Comparison of ENCODE assay signal across 8 mouse cellular contexts in genomic region chr3:68494296-68495095, GRCm38 (mm10).
A peak's percentile ranks its signal among the peaks of the same experiment; 100 is the strongest.
DNase-seq lines count a peak whose midpoint lies in the region; ATAC-seq lines count a peak whose summit lies in the region.

No protein-coding gene starts in this region.

- ATAC-seq in neural tube, embryonic 11.5 days (ENCODE audit: insufficient read depth, low FRiP score, low TSS enrichment): peak; percentile 52
- peak; percentile 22 for ATAC-seq in embryonic facial prominence, embryonic 15.5 days (ENCODE audit: insufficient number of reproducible peaks, low FRiP score, low TSS enrichment, low read depth)
- ATAC-seq in heart, embryonic 16.5 days (replicated peaks; ENCODE audit: extremely low read depth, insufficient read depth, low FRiP score): peak; percentile 10
- ATAC-seq in limb, embryonic 12.5 days (ENCODE audit: insufficient number of reproducible peaks, insufficient read depth, low FRiP score, low TSS enrichment, low read depth): peak; percentile 30
- peak; percentile 48 for ATAC-seq in midbrain, embryonic 14.5 days (ENCODE audit: low FRiP score, low TSS enrichment)

- H3K27me3 ChIP-seq in neural tube, embryonic 11.5 days (ENCODE audit: control insufficient read depth, insufficient read depth, low read length): no peaks in the 10 kb centered on the region
- no peaks in the 10 kb centered on the region for H3K27me3 ChIP-seq in embryonic facial prominence, embryonic 15.5 days
- no peaks in the 10 kb centered on the region for H3K27me3 ChIP-seq in heart, embryonic 16.5 days (ENCODE audit: control insufficient read depth, insufficient read depth, low read length)
- H3K27me3 ChIP-seq in limb, embryonic 12.5 days: peaks cover 22% of the 10 kb centered on the region
- H3K27me3 ChIP-seq in midbrain, embryonic 14.5 days (ENCODE audit: control insufficient read depth, insufficient read depth, low read length): peaks cover 11% of the 10 kb centered on the region; the same call in 1 of the 2 replicates

- peak overlapping the region; percentile 81 for H3K9ac ChIP-seq in neural tube, embryonic 11.5 days (ENCODE audit: low read length)
- peak overlapping the region; percentile 39 for H3K9ac ChIP-seq in embryonic facial prominence, embryonic 15.5 days
- H3K9ac ChIP-seq in heart, embryonic 16.5 days (ENCODE audit: low read length): peak overlapping the region; percentile 97
- H3K9ac ChIP-seq in limb, embryonic 12.5 days (replicated peaks): peak overlapping the region; percentile 81
- H3K9ac ChIP-seq in midbrain, embryonic 14.5 days (replicated peaks; ENCODE audit: low read length): peak overlapping the region; percentile 60

- H3K36me3 ChIP-seq in neural tube, embryonic 11.5 days (ENCODE audit: control insufficient read depth, insufficient read depth, low read length): no peaks in the 10 kb centered on the region
- H3K36me3 ChIP-seq in embryonic facial prominence, embryonic 15.5 days: no peaks in the 10 kb centered on the region
- no peaks in the 10 kb centered on the region for H3K36me3 ChIP-seq in heart, embryonic 16.5 days (ENCODE audit: control insufficient read depth, insufficient read depth)
- no peaks in the 10 kb centered on the region for H3K36me3 ChIP-seq in limb, embryonic 12.5 days
- H3K36me3 ChIP-seq in midbrain, embryonic 14.5 days (ENCODE audit: control insufficient read depth, insufficient read depth, low read length): no peaks in the 10 kb centered on the region

- peak overlapping the region; percentile 63 for H3K27ac ChIP-seq in neural tube, embryonic 11.5 days (ENCODE audit: low read depth, low read length)
- peak overlapping the region; percentile 87 for H3K27ac ChIP-seq in embryonic facial prominence, embryonic 15.5 days (replicated peaks)
- H3K27ac ChIP-seq in heart, embryonic 16.5 days (ENCODE audit: low read length): peak overlapping the region; percentile 99
- peak overlapping the region; percentile 78 for H3K27ac ChIP-seq in limb, embryonic 12.5 days
- peak overlapping the region; percentile 74 for H3K27ac ChIP-seq in midbrain, embryonic 14.5 days (replicated peaks; ENCODE audit: low read depth, low read length)

- 0% methylated on average over 59 of the region's 68 CpGs for WGBS in neural tube, embryonic 11.5 days
- under 1% methylated on average over 68 of the region's 68 CpGs for WGBS in embryonic facial prominence, embryonic 15.5 days
- under 1% methylated on average over 68 of the region's 68 CpGs for WGBS in heart, embryonic 16.5 days
- under 1% methylated on average over 68 of the region's 68 CpGs for WGBS in limb, embryonic 12.5 days
- under 1% methylated on average over 68 of the region's 68 CpGs for WGBS in midbrain, embryonic 14.5 days

- no peaks in the 10 kb centered on the region; the same call in 1 of the 2 replicates for H3K4me1 ChIP-seq in neural tube, embryonic 11.5 days (ENCODE audit: control insufficient read depth, insufficient read depth, low read length)
- H3K4me1 ChIP-seq in embryonic facial prominence, embryonic 15.5 days: peaks cover 29% of the 10 kb centered on the region
- H3K4me1 ChIP-seq in heart, embryonic 16.5 days (ENCODE audit: control insufficient read depth, insufficient read depth, low read length): peaks cover 32% of the 10 kb centered on the region
- peaks cover 38% of the 10 kb centered on the region for H3K4me1 ChIP-seq in limb, embryonic 12.5 days (replicated peaks)
- H3K4me1 ChIP-seq in midbrain, embryonic 14.5 days (ENCODE audit: control insufficient read depth, insufficient read depth, low read length): peaks cover 12% of the 10 kb centered on the region; the same call in 1 of the 2 replicates

- DNase-seq in neural tube, embryonic 11.5 days (ENCODE audit: low spot score): peak; percentile 73
- DNase-seq in neural tube, embryonic 10.5 days (ENCODE audit: extremely low spot score, low spot score): no peak
- peak; percentile 40 for DNase-seq in adrenal gland, postnatal 25 days
- peak; percentile 65 for DNase-seq in midbrain, embryonic 14.5 days
- no peak for DNase-seq in thymus, postnatal 36 days

- peak overlapping the region; percentile 70 for H3K4me3 ChIP-seq in neural tube, embryonic 11.5 days (ENCODE audit: low read depth, low read length)
- H3K4me3 ChIP-seq in embryonic facial prominence, embryonic 15.5 days (replicated peaks): peak overlapping the region; percentile 57
- peak overlapping the region; percentile 87 for H3K4me3 ChIP-seq in heart, embryonic 16.5 days (ENCODE audit: low read length)
- H3K4me3 ChIP-seq in limb, embryonic 12.5 days (replicated peaks): peak overlapping the region; percentile 74
- H3K4me3 ChIP-seq in midbrain, embryonic 14.5 days (replicated peaks; ENCODE audit: low read depth, low read length): peak overlapping the region; percentile 66

- H3K4me2 ChIP-seq in neural tube, embryonic 11.5 days (ENCODE audit: low read depth): peak overlapping the region; percentile 90
- peak overlapping the region; percentile 99 for H3K4me2 ChIP-seq in embryonic facial prominence, embryonic 15.5 days (replicated peaks)
- peak overlapping the region; percentile 97 for H3K4me2 ChIP-seq in heart, embryonic 16.5 days (ENCODE audit: low read depth, low read length)
- peak overlapping the region; percentile 98 for H3K4me2 ChIP-seq in limb, embryonic 12.5 days
- H3K4me2 ChIP-seq in midbrain, embryonic 14.5 days (ENCODE audit: low read length): peak overlapping the region; percentile 99

- H3K9me3 ChIP-seq in neural tube, embryonic 11.5 days (ENCODE audit: control insufficient read depth, low read length): no peaks in the 10 kb centered on the region
- no peaks in the 10 kb centered on the region for H3K9me3 ChIP-seq in embryonic facial prominence, embryonic 15.5 days (replicated peaks)
- no peaks in the 10 kb centered on the region for H3K9me3 ChIP-seq in heart, embryonic 16.5 days (replicated peaks; ENCODE audit: control insufficient read depth, low read length)
- H3K9me3 ChIP-seq in limb, embryonic 12.5 days: no peaks in the 10 kb centered on the region
- no peaks in the 10 kb centered on the region for H3K9me3 ChIP-seq in midbrain, embryonic 14.5 days (ENCODE audit: control insufficient read depth, low read length)

Comparison
In these comparisons a context has a peak if more than half of its experiments do, and no peak if none do; other contexts are left out.
1. DNase-seq: peak in neural tube, embryonic 11.5 days (single experiment), adrenal gland, postnatal 25 days (single experiment) and midbrain, embryonic 14.5 days (single experiment); none in neural tube, embryonic 10.5 days (single experiment) and thymus, postnatal 36 days (0 of 2).
2. H3K9ac ChIP-seq: peak in every context shown above with its lines; median percentile 97 in heart, embryonic 16.5 days; 81 in neural tube, embryonic 11.5 days; 81 in limb, embryonic 12.5 days; 60 in midbrain, embryonic 14.5 days; 39 in embryonic facial prominence, embryonic 15.5 days.
3. Peak in every context shown above with its lines, with median percentiles within 50 percentile points of each other: ATAC-seq, H3K27ac ChIP-seq, H3K4me2 ChIP-seq and H3K4me3 ChIP-seq.